Mouse (Mus musculus) hindbrain, embryonic 15.5 days (tissue): ENCODE data around the gene Tor1b. TPM values are rescaled to one million over a fixed set of nuclear protein-coding genes. Genes with fewer than 3 reads are reported as not detected.

Source experiments
- ATAC-seq: fragments of 200-750 bp; cut with Nextera tagmentation; 2 replicates; pipeline ENCODE4 v1.8.0; 2017; ENCODE audit warnings: low read depth, moderate number of reproducible peaks, moderate TSS enrichment; ENCODE audit not compliant: low FRiP score
- H3K27ac ChIP-seq: fragments of 300-500 bp; sonication (generic); replicated peaks from 2 replicates; pipeline ENCODE4 v1.5.1; 2015; ENCODE audit warnings: mild to moderate bottlenecking, inconsistent platforms
- H3K27me3 ChIP-seq: fragments of 300-500 bp; sonication (generic); 2 replicates; pipeline ENCODE4 v1.6.1; 2015; ENCODE audit warnings: control low read depth, inconsistent platforms
- H3K36me3 ChIP-seq: fragments of 300-500 bp; sonication (generic); 2 replicates; pipeline ENCODE4 v1.6.1; 2015; ENCODE audit warnings: control low read depth, inconsistent platforms
- H3K4me1 ChIP-seq: fragments of 300-500 bp; sonication (generic); replicated peaks from 2 replicates; pipeline ENCODE4 v1.6.1; 2015; ENCODE audit warnings: control low read depth, inconsistent platforms
- H3K4me2 ChIP-seq: fragments of 300-500 bp; sonication (generic); 2 replicates; pipeline ENCODE4 v1.6.1; 2015; ENCODE audit warnings: moderate library complexity, mild to moderate bottlenecking, inconsistent platforms
- H3K4me3 ChIP-seq: fragments of 300-500 bp; sonication (generic); 2 replicates; pipeline ENCODE4 v1.5.1; 2015; ENCODE audit warnings: mild to moderate bottlenecking, inconsistent platforms
- H3K9ac ChIP-seq: fragments of 300-500 bp; sonication (generic); 2 replicates; pipeline ENCODE4 v1.6.1; 2015; ENCODE audit warnings: inconsistent platforms
- H3K9me3 ChIP-seq: fragments of 300-500 bp; sonication (generic); 2 replicates; pipeline ENCODE4 v1.6.1; 2016; ENCODE audit warnings: control low read depth, inconsistent platforms
- WGBS: fragments of 180-500 bp; shearing (Covaris S2); methylation state at CpG from one replicate; pipeline ENCODE4 v1.1.7; 2015; 5-methylcytosine and 5-hydroxymethylcytosine counted together
- polyA plus RNA-seq: library from polyadenylated mRNA; unstranded; fragments of >200 nt; fragmentation: Nextera tagmentation; extraction: Ambion mirVana; gene quantifications from 2 replicates; pipeline ENCODE4 v1.2.1, GENCODE M21; 2015

Tor1b gene
- polyA plus RNA-seq, 1 experiment from 2014 or later, result 18.8 TPM

DNA sequence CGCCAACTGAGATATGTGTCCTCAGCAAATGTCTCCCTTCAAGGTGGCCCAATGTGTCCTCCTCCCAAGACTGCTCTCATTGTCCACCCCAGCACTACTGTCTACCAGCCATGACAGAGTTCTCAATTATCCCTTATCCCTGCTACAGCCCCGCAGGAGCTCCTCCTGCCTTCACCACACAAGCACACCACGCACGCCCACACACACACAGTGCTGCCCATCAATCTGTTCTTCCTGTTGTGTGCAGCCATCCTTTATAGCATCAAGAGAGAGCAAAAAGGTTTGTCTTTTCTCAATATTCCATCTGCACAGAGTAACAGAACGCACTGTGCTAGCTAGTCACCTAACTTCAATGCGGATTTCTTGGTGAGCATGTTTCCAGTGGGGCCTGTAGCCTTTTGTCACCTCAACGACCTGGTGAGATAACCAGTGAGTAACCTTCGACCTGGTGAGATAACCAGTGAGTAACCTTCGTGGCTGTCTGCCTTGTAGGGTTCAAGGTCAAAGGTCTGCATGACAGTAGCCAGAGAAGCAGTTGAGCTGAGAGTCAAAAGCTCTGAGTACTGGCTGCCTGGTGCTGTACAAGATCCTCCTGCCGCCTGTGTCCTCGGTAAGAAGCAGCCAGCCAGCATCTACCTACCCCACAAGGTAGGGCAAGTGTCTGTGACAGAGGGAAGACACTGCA is 10.0 kb downstream of the Tor1b start:
- no peaks in the 10 kb centered on the region for H3K9me3 ChIP-seq
- H3K4me2 ChIP-seq, result no peak overlapping the region
- no peaks in the 10 kb centered on the region for H3K27me3 ChIP-seq
- H3K4me1 ChIP-seq, result peaks cover 22% of the 10 kb centered on the region
- 92% methylated on average over 11 of the region's 11 CpGs for WGBS
- H3K4me3 ChIP-seq, result no peak overlapping the region
- no peak for ATAC-seq
- peaks cover 67% of the 10 kb centered on the region for H3K36me3 ChIP-seq
- H3K9ac ChIP-seq, result no peak overlapping the region
- no peak overlapping the region for H3K27ac ChIP-seq

DNA sequence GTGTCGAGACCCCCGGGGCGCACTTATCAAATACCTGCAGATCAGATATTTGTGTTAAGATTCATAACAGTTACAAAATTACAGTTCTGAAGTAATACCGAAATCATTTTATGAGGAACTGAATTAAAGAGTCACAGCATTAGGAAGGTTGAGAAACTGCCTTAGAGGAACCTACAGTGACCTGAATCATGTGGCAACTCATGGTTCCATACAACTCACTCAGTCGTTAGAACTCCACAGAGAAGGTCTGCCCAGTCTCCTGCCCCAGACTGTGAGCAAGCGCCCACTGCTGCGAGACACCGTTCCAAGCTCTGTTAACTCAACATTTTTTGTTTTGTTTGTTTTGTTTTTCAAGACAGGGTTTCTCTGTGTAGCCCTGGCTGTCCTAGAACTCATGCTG is 12.9 kb downstream of the Tor1b start:
- peak overlapping the region; percentile 73; the same call in 1 of the 2 replicates for H3K4me2 ChIP-seq

DNA sequence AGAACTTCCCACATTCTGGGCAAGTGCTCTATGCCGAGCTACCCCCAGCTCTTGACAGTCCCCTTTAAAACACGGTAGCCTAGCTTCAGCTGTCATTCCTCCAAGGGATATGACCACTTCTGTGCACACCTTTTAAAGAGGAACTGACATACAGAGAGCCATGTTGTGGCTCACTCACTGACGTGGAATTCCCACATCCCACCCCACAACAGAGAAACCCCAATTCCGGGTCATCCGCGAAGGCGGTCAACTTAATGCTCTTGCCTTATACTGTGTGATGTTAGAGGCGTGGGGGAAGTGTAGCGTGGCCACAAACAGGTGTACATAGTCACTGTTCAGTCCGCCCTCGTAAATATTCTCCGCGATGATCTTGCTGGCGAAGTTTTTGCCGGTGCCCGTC is 14.1 kb downstream of the Tor1b start:
- WGBS, result 26% methylated on average over 16 of the region's 16 CpGs
- H3K36me3 ChIP-seq, result peaks cover 32% of the 10 kb centered on the region

More for the DNA sequence above, 12.9 kb downstream of the Tor1b start:
- Histone ChIP-seq H3K9me3 (no peaks in the 10 kb centered on the region), H3K9ac (no peak overlapping the region), H3K27ac (no peak overlapping the region), H3K4me1 (peaks cover 22% of the 10 kb centered on the region), H3K4me3 (no peak overlapping the region), H3K36me3 (peaks cover 43% of the 10 kb centered on the region), H3K27me3 (no peaks in the 10 kb centered on the region)
- ATAC-seq, result no peak
- 93% methylated on average over 8 of the region's 8 CpGs for WGBS

DNA sequence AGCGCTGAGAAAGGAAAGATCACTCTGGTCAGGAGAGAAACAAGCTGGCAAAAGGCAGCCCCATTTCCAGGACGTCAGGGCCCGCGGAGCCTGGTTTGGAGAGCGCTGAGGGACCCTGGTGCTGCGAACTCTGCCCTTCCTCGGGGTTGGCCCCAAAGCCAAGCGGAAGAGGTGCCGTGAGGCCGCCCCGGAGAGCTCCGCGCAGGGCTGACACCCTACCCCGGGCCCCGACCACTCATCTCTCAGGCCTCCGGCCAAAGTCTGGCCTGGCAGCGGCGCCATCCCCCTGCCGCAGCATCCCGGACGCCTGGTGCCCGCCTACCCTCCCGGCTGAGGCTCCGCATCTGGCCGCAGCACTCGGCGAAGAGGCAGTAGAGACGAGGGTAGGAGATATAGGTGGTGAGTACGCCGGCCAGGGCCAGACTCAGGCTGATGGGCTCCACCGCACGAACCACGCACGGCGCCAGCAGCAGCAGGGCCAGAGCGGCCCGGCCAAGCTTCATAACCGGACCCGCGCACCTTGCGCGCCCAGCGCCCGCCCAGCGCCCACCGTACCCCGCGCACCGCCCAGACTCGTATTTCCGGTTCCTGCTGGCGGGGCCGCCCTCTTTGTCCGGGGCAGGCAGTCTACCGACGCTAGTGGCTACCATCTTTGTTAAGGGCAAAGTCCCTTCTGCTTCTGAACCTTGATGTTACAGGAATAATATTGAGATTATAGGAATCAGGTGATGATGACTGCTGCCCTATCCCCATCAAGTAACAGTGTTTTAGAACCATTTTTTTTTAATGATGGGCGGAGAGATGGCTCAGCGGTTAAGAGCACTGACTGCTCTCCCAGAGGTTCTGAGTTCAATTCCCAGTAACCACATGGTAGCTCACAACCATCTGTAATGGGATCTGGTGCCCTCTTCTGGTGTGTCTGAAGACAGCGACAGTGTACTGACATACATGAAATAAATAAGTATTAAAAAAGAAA is 14.9 kb downstream of the Tor1b start, which contains the start of gene Tor1a:
TSS of gene Tor1a (minus strand) at position 582 of the 976 bp plus-strand sequence.
- ATAC-seq, result peak; percentile 97
- Histone ChIP-seq H3K4me3 (peak within 1 kb of the TSS; percentile 96), H3K9ac (peak within 1 kb of the TSS; percentile 96), H3K27ac (peak within 1 kb of the TSS; percentile 80), H3K4me2 (peak within 1 kb of the TSS; percentile 73), H3K4me1 (peaks cover 22% of the 10 kb centered on the region), H3K27me3 (no peaks in the 10 kb centered on the region), H3K9me3 (no peaks in the 10 kb centered on the region), H3K36me3 (peaks cover 29% of the 10 kb centered on the region)
- 2% methylated on average over 58 of the region's 59 CpGs for WGBS

More for the DNA sequence above, 14.1 kb downstream of the Tor1b start:
- no peak for ATAC-seq
- H3K27ac ChIP-seq, result no peak overlapping the region
- H3K4me2 ChIP-seq, result peak overlapping the region; percentile 73
- peak overlapping the region; percentile 96 for H3K9ac ChIP-seq
- H3K27me3 ChIP-seq, result no peaks in the 10 kb centered on the region
- peak overlapping the region; percentile 96 for H3K4me3 ChIP-seq
- peaks cover 22% of the 10 kb centered on the region for H3K4me1 ChIP-seq
- H3K9me3 ChIP-seq, result no peaks in the 10 kb centered on the region

DNA sequence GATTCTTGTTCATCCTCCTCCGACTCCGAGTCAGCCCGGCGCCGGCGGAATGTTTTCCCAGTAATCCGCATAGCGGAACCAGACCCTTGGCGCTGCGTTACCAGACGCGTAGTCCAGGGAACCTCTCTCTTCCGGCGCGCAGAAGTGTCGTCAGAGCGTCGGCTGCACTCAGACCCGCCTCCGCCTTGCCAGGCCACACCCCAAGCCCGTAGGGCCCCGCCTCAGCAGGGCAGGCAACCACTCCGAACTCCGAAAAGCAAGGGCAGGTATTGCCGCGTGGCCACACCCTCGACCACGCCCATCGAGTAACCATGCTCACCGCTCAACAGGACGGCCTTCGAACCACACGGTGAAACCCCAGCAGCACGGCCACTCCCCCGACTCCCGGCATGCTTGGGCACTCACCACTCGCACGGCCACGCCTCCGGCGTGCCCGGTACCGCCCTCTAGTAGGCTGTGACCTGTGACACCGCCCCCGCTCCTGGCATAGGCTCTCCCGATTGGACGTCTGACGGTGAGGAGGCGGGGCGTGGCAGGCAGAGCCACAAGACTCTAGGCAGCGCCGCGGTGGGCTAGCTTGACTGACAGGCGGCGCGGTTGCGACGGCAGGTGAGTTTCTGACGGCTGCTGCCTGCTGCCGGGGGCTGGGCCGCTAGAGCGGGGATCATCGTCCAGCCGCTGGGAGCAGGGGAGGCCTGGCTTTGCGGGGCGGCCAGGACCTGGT is 29.2 kb downstream of the Tor1b start, which contains the start of the genes BC005624 and Usp20:
TSS of gene BC005624 (minus strand) at position 412 of the 724 bp plus-strand sequence.
TSS of gene Usp20 (plus strand) at position 490 of the 724 bp plus-strand sequence.
- peak within 1 kb of the TSS; percentile 85 for H3K4me2 ChIP-seq
- H3K4me1 ChIP-seq, result peaks cover 33% of the 10 kb centered on the region
- WGBS, result under 1% methylated on average over 66 of the region's 66 CpGs
- H3K9me3 ChIP-seq, result no peaks in the 10 kb centered on the region
- peak within 1 kb of the TSS; percentile 55 for H3K4me3 ChIP-seq
- peaks cover 25% of the 10 kb centered on the region for H3K36me3 ChIP-seq
- no peaks in the 10 kb centered on the region for H3K27me3 ChIP-seq
- H3K9ac ChIP-seq, result peak within 1 kb of the TSS; percentile 62
- peak; percentile 99 for ATAC-seq
- H3K27ac ChIP-seq, result peak within 1 kb of the TSS; percentile 85

DNA sequence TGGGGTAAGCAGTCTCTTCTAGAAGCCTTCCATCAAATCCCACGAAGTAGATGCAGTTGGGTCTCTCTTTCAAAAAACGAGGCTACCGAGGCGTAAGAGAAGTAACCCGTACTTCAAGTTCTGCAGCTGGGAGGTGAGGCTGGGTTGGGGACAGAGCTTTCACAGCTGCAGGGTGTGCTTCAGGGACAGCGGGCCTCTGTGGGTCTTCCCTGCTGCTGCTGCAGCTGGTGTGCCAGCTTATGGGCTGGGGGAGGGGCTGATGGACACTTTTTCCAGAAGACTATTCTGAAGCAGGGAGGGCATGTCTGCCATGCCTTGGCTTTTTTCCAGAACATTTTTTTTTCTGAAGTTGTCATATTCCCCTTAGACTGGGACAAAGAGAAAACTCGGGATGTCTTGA is 30.3 kb downstream of the Tor1b start:
- Histone ChIP-seq H3K27me3 (no peaks in the 10 kb centered on the region), H3K27ac (no peak overlapping the region), H3K9me3 (no peaks in the 10 kb centered on the region), H3K4me2 (peak overlapping the region; percentile 85), H3K4me3 (peak overlapping the region; percentile 55), H3K36me3 (peaks cover 18% of the 10 kb centered on the region), H3K9ac (peak overlapping the region; percentile 57), H3K4me1 (peaks cover 33% of the 10 kb centered on the region)
- ATAC-seq, result no peak
- WGBS, result 37% methylated on average over 7 of the region's 7 CpGs

DNA sequence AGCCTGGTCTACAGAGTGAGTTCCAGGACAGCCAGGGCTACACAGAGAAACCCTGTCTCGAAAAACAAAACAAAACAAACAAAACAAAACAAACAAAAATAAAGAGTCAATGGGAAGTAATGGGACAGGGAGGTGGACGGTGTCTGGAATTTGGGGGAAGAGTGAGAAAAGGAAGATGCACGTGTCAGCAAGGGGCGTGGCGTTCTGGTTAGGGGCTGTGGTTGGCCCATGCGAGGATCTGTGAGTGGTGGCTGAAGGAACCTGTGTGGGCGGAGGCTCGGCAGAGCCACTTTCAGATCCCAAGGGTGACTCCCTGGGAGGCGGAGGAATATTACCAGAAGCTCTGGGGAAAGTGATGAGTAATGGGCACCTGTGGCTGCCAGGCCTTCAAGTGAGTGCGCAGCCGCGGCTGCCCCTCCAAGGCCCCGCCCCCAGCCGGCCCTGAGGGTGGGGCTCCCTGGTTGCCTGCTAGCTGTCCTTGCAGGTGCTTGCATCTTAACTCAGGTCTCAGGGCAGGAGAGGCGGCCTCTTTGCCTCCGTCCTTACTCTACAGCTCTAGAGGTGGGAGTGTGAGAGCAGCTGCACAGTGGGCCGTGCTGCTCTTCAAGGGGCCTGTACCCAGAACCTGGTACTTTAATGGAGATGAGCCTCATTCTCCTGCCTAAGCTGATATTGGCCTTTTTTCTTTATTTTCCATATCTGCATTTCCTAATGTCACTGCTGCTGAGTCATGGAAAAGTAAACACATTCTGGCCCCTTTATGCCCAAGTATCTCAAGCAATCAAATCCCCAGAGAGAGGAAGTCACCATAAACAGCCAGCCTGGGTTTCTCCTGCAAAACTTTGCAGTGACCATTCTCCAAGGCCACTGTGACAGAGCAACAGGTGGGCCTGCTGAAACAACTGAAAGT is 32.6 kb downstream of the Tor1b start:
- no peak for ATAC-seq
- Histone ChIP-seq H3K4me2 (0 out of 2 replicates have a peak overlapping the region, but pooled peaks have one; percentile 0), H3K9me3 (no peaks in the 10 kb centered on the region), H3K27ac (no peak overlapping the region), H3K4me1 (peaks cover 31% of the 10 kb centered on the region), H3K9ac (no peak overlapping the region), H3K4me3 (no peak overlapping the region), H3K36me3 (no peaks in the 10 kb centered on the region), H3K27me3 (no peaks in the 10 kb centered on the region)
- WGBS, result 31% methylated on average over 17 of the region's 17 CpGs

DNA sequence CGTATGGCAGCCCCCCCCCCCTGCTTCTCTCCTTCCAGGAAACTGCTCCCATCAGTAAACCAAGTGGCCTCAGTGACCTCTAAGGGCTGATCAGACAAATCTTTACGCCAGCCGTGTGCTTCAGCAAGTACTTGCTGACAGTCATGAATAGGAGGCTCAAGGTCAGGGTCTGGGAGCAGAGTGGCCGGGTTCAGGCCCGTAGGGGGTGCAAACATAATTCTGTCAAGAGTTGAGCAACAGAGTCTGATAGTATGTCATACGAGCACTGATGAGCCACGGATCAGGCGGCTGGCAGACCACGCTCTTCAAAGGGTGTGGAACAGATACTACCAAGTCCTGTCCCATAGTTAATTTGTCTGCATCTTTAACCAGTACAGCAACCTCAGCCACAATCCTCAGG is 37.5 kb downstream of the Tor1b start:
- no peaks in the 10 kb centered on the region for H3K9me3 ChIP-seq
- no peak for ATAC-seq
- H3K4me2 ChIP-seq, result no peak overlapping the region
- H3K27me3 ChIP-seq, result no peaks in the 10 kb centered on the region
- H3K27ac ChIP-seq, result no peak overlapping the region
- WGBS, result 92% methylated on average over 9 of the region's 9 CpGs
- no peaks in the 10 kb centered on the region for H3K36me3 ChIP-seq
- peaks cover 3% of the 10 kb centered on the region for H3K4me1 ChIP-seq
- no peak overlapping the region for H3K9ac ChIP-seq
- H3K4me3 ChIP-seq, result no peak overlapping the region

DNA sequence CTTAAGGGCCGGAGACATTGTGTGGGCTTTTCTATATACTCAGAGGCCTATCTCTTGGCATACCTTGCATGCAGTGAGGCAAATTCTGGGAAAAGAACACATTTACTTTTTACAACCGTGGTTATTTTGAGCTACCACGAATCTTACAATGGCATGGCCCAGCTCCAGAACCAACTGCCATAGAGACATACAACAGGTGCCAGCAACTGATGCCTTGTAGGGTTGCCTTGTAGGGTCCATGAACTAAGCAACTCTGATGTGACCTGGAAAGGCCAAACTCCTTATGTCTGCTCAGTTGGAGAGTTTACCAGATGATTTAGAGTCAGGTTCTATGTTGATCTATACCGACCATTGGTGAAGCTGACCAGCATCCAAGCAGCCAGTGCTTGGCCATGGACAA is 42.1 kb downstream of the Tor1b start:
- Histone ChIP-seq H3K9ac (no peak overlapping the region), H3K4me3 (no peak overlapping the region), H3K27ac (no peak overlapping the region), H3K4me1 (no peaks in the 10 kb centered on the region), H3K27me3 (no peaks in the 10 kb centered on the region), H3K36me3 (0 out of 2 replicates have a peak, but pooled peaks cover under 1% of the 10 kb centered on the region), H3K9me3 (no peaks in the 10 kb centered on the region), H3K4me2 (no peak overlapping the region)
- no peak for ATAC-seq
- WGBS, result 94% methylated on average over 4 of the region's 4 CpGs

DNA sequence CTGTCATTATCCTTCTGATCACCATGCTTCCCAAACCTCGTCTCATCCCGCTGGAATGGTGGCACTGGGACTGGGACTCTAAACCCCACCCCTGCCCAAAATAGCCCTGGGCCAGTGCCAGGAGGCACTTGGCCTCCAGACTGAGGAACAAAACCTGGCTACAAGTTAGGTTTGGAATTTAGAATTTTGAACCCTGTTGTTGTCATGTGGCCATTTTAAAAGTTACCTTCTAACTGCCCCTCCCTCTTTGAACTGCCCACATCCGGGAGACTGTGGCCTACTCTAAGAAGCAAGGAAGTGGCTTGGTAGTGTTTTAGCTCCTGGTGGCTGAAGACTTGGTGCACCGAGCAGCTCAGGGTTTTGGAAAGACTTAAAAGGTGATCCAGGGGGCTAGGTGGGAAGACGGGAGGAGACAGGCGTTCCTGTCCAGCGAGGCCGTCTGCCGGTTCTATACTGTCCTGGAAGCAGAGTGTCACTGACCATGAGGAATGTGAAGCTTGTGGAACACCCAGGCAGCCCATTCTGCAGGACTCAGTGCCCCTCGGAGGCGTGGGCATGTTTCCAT is 42.8 kb downstream of the Tor1b start:
- Histone ChIP-seq H3K27me3 (no peaks in the 10 kb centered on the region), H3K4me2 (no peak overlapping the region), H3K36me3 (peaks cover 6% of the 10 kb centered on the region; the same call in 1 of the 2 replicates), H3K4me1 (no peaks in the 10 kb centered on the region), H3K9ac (no peak overlapping the region), H3K27ac (no peak overlapping the region), H3K9me3 (no peaks in the 10 kb centered on the region), H3K4me3 (no peak overlapping the region)
- 77% methylated on average over 11 of the region's 11 CpGs for WGBS
- no peak for ATAC-seq
